Mouse (Mus musculus) right cerebral cortex, postnatal 10 days (tissue): Measurements from ENCODE around the gene Dusp23.

ENCODE experiments used
- DNase-seq, 2 experiments: peaks; one replicate each; pipeline ENCODE4 v3.0.0; 2021; ENCODE audit warnings: low spot score in 2 of 2

The Dusp23 gene

GRCm38 (mm10) chr1:172632451-172633326, at the start of gene Dusp23:
Gene Dusp23 (minus strand): TSS chr1:172632962.
- peak; percentile 95 to 96 for DNase-seq

DNA sequence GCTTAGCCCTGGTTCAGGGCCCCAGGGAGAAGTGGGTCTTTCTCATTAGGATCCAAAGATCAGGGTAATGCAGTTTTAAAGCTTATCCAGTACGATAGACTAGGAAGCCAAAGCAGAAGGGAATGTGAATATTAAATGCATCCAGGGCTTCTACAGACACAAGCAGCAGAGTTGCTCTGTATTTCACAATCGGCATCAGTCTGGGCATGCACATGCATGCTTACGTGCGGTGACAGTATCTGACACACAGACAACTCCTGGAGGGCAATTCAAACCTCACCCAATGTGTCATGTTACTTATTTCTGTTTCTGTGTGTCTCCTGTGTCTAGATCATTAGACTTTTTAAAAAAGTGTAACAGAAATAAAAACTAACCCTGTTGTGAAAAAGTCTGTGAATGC, 48.0 kb upstream of the Dusp23 start:
- DNase-seq, result no peak

DNA sequence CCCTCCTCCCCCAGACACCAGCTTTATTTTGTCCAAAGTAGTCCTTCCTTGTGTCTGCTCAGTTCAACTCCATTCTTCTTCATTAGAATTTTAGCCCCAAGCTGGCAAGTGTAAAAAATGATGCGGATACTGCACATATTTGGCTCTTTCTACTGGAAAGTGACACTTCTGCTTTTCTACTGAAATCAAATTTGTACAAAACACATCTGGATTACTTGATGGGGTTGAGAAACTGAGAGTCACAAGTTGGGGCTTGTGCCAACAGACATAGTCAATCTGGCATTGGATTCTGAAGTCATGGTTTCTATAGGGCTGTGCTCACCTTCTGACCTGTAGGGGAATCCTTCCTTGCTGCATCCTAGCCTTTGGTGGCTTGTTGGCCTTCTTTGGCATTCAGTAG, 38.0 kb upstream of the Dusp23 start:
- DNase-seq, result no peak

DNA sequence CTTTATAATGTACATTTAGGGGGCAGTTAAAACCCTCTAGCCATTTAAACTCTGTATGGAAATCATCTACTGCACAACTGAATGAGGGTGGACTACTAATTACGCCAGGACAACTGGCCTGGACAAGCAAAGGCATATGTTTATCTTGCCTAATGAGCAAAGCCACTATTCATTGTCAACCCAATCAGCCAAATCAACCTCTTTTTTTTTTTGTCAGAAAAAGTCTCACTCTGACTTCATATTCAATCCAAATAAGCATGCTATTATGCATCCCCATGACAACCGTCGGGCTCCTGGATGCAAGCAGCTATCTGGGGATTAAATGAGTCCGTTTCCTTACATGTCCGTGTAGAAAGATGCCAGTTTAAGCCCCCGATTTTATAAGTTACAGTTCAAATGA, 34.8 kb upstream of the Dusp23 start:
- peak; percentile 46 to 47 for DNase-seq

- DNase-seq, result no peak
Measured at GRCm38 (mm10) chr1:172665457-172665856, 32.7 kb upstream of the Dusp23 start.

GRCm38 (mm10) chr1:172659688-172660087, 26.9 kb upstream of the Dusp23 start:
- DNase-seq, result no peak

DNA sequence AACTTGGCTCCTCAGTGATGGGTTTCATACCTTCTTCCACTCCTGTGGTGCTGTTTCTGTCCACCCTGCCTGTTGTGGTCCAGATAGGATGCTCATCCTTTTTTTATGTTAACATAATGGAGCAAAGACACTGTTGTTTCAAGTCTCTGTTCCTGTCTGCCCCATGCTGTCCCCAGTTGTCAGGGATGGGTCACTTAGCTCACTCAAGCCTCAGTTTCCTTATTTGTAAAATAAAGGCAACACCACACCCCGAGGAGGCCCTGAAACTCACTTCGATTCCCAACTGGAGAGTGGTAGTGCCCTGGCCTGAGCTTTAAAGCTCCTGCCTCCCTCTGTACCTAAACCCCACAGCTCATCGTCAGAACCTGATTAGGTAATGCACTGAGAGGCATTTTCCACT, 24.5 kb upstream of the Dusp23 start:
- no peak for DNase-seq

DNA sequence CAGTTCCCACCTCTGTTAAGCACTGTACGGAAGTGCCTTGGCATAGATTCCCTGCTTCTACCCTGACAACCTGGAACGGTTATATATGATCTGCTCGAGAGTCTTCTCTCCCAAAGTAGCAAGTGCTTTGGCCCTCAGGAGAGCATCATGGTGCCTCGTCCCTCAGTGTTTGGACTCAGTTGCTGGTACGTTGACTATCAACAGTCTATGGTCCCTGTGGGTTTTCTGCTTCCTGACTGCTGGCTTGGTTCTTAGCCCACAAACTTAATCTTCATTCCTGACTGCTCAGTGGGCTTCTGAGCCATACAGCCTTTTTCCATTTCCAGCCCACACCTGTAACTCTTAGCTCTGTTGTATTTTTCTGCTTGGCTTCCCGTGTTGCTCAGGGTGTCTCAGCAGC, 21.1 kb upstream of the Dusp23 start:
- DNase-seq, result no peak

DNA sequence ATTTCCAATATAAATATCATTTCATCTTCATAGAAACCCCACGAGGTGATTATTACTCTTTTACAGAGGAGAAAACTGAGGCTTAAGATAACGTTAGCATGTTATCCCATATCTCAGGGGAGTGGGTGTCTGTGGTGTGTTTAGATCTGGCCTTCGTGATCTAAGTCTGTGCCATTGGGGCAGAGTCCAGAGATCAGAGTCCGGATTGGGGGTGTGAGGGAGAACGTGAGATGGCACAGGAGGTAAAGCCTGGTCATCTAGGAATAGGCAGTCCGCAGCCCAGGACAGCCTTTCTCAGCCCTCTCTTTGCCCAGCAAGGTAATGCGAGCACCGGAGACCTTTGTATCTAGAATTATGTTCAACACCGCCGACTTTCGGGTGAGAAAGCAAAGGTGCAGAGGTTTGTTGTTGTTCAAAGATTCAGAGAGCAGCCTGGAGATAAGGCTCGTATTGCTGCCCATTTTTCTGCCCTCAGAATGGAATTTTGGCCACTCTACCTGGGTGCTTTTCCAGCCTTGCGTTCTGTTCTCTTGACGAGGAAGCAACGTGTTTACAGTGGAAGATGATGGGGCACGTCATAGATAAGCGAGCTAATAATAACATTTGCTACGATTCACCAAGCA, 19.4 kb upstream of the Dusp23 start:
- no peak for DNase-seq

DNA sequence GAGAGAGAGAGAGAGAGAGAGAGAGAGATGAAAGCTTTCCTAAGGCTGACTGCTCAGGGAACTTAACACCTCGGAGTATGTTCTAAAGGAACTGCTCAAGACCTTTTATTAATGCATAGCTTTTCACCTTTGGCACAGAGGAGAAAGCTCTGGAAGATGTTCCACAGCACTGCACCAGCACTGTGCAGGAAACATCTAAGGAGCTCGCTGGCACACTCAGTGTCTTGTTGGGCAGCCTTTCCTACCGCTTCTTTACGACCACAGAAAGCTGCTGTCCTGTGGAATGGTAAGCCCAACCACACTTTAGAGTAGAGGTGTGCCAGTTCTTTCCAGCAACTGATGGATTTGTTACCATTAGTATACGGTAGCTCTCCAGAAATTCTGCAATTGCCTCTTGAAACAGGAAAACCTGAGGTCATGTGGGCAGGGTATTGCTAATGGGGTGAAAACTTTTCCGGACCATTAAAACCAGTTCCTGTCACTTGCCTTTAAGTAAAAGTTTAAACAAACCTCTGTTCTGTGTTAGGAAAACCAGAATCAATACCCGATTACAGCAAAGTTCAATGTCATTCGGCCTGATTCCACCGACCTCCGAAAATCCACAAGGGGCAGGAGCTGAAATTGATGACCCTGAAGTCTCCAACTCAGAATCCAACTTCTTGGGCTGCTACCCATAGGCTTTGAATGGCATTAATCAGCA, 18.7 kb upstream of the Dusp23 start:
- DNase-seq, result no peak

DNA sequence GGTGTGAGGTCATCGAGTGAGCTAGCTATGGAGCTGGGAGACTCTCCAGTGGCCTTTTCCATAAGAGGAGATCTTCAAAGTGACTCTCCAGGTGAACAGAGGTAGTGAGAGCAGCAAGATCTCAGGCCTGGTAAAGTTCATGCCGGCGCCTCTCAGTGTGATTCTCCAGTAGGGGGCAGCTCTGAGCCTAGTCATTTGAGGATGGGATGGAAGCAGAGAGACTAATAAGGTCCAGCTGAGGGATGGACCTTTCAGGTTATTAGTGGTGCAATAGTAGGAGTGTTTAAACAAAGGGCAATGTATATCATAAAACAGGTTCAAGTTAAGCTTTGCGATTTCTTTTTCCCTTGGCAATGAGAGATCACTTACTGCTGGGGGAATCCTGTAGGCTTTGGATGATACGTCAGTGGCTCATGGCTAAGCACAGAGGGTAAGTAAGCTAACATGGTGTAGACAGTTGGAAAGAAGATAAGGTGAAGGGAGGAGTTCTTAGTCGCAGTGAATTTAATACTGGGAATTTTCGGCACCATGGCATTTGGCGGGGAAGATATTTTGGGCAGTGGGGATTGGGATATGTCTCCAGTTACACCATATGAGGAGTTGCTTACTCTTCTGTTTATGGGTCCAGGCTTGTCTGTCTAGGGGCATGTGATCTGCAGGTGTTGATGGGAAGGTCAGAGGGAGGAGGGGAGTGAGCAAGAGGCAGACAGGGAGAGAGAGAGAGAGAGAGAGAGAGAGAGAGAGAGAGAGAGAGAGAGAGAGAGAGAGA, 17.9 kb upstream of the Dusp23 start:
- no peak for DNase-seq

DNA sequence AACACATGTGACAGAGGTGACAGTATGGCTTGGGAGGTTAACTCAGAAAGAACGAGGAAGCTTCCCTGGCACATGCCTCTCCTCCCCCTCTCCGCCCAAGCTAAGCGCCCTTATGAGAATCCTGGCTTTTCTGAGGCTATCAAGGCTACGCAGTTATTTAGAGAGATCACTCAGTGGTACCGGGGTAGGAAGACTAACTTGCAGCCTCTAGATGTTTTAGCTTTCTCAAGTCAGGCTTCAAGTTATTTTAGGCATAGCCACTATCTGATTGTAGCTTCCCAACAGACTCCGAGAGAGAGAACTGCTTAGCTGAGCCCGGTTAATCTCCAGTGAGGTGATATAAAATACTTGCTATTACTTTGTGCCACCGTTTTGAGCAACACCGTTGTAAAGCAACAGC, 16.6 kb upstream of the Dusp23 start:
- no peak for DNase-seq

GRCm38 (mm10) chr1:172647236-172647635, 14.5 kb upstream of the Dusp23 start:
- no peak for DNase-seq

GRCm38 (mm10) chr1:172638781-172639180, 6.0 kb upstream of the Dusp23 start:
- peak in 1 of 2 experiments; percentile 37 for DNase-seq

DNA sequence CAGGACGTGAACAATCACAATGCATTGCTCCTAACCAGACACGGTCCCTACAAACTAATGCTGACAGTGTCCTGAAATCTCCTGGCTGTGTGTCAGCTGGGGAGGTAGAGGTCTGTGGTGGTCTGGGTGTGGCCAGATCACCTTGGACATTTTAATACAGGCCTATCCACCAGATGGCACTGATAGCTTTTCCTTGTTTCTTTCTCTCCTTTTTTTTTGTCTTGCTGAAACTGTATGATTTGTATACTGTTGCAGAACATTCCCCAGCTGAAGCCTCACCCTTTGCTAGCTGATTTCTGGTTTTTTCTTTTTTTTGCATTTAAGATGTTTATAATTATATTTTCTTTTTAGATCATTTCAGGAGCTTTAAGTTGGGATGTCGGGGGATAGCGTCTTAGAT, 5.0 kb upstream of the Dusp23 start:
- peak in 1 of 2 experiments; percentile 33 for DNase-seq

GRCm38 (mm10) chr1:172636266-172636665, 3.5 kb upstream of the Dusp23 start:
- no peak for DNase-seq

GRCm38 (mm10) chr1:172635258-172635657, 2.5 kb upstream of the Dusp23 start:
- no peak for DNase-seq

DNA sequence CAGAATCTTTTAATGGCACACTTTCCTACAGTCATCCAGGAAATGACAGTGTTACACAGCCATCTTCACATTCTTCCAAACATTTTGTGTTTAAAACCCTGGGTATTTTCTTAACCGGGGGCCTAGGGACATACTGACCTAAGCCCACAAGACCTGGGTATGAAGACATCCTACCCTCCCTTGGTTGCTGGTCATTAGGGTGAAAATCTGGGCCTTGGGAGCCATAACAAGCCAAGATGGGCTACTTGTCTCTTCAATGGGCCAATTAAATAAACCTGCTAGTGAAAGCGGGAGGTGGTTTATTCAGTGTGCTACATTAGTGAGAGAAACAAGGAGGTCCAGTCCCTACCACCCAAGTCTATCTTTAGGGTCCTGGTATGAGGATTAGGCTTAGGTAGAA, 1.4 kb upstream of the Dusp23 start:
- DNase-seq, result no peak

GRCm38 (mm10) chr1:172631721-172632120, 1.0 kb downstream of the Dusp23 start:
- DNase-seq, result no peak

DNA sequence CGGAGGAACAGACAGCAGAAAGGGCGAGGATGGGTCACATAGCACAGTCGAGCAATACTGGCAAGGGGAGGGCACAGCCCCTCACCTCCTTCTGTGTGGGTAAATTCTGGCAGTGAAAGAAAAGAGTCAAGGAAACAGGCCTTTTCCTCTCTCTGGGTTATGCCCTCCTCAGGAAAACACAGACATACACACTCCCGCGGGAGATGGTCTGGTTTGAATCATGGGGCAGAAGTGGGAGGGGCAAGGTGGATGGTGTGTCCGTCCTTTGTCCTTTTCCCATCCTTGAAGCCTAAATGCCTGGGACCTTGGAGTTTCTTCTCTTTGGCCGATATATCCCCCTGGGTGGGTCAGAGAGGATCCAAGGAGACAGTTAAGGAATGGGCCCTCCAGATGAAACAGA, 2.9 kb downstream of the Dusp23 start:
- no peak for DNase-seq

DNA sequence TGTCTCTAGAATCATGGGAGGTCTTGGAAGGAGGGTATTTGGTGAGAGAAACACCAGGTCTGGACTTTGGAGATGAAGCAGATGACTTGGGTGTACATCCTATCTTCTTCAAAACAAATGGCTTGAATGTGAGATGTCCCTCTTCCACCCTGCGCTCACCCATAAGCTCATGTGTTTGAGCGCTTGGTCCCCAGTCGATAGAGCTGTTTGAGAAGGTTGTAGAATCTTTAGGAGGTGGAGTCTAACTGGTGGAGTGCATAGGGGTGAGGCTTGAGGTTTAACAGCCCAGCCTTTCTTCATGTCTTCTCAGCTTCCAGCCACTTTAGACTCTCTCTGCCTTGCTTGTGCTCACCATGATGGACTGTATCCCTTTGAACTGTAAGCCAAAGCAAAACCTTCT, 6.5 kb downstream of the Dusp23 start:
- no peak for DNase-seq

- DNase-seq, result no peak
Measured at GRCm38 (mm10) chr1:172624081-172624480, 8.7 kb downstream of the Dusp23 start.
